In the genomic region with DNA sequence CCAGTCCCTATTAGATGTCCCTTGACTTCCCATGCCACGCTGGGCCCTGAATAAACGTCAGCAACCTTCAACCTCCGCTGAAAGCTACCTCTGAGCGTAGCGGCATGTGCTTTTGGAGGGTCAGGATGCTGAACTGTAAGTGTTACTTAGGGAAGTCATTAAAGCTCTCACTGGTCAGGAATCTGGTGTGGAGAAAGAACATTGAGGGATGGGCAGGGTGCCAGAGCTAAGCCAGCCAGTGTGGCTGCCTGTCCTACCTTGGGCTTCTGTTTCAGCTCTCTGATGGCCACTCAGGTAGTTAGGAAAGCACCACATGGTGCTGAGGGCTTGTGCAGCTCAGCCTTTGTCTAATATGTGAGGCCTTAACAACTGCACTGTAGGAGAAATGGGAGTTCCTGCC, we compare ENCODE assay signal across 11 mouse cellular contexts. TPM values are rescaled to one million over a fixed set of nuclear protein-coding genes. Genes with fewer than 3 reads are reported as not detected.
DNase-seq lines count a peak whose midpoint lies in the region; ATAC-seq and TF ChIP-seq lines count a peak whose summit lies in the region.
"Had no signal": no experiment of that assay in that cellular context is flagged by ENCODE, and none has a peak within 500 bp of the region (broad histone marks: within the 10 kb centered on the region; RNA-seq: fewer than 3 reads in every experiment).

No protein-coding gene starts in this region.

- no peaks in the 10 kb centered on the region for H3K9me3 ChIP-seq in heart, embryonic 14.5 days (ENCODE audit: control insufficient read depth, low read length)
- no peaks in the 10 kb centered on the region for H3K9me3 ChIP-seq in lung, postnatal 0 days (ENCODE audit: low read length)
- H3K9me3 ChIP-seq in hindbrain, embryonic 12.5 days (replicated peaks), result no peaks in the 10 kb centered on the region
- no peaks in the 10 kb centered on the region for H3K9me3 ChIP-seq in neural tube, embryonic 13.5 days

- peak overlapping the region; percentile 97 for H3K9ac ChIP-seq in heart, embryonic 14.5 days (ENCODE audit: low read length)
- no peak overlapping the region for H3K9ac ChIP-seq in lung, postnatal 0 days (replicated peaks; ENCODE audit: low read depth)
- H3K9ac ChIP-seq in hindbrain, embryonic 12.5 days, result no peak overlapping the region; the same call in 1 of the 2 replicates
- 0 out of 2 replicates have a peak overlapping the region, but pooled peaks have one; percentile 53 for H3K9ac ChIP-seq in neural tube, embryonic 13.5 days

- H3K36me3 ChIP-seq in heart, embryonic 14.5 days (ENCODE audit: control insufficient read depth, insufficient read depth, low read length), result peaks cover 31% of the 10 kb centered on the region
- no peaks in the 10 kb centered on the region for H3K36me3 ChIP-seq in lung, postnatal 0 days (ENCODE audit: insufficient read depth, low read length)
- peaks cover 1% of the 10 kb centered on the region; the same call in 1 of the 2 replicates for H3K36me3 ChIP-seq in hindbrain, embryonic 12.5 days
- no peaks in the 10 kb centered on the region for H3K36me3 ChIP-seq in neural tube, embryonic 13.5 days

- TF ChIP-seq CTCF in lung, postnatal 0 days (IDR thresholded peaks at IDR 0.05), result no peak

- H3K4me2 ChIP-seq in heart, embryonic 14.5 days (ENCODE audit: low read length), result peak overlapping the region; percentile 68
- H3K4me2 ChIP-seq in lung, postnatal 0 days (replicated peaks; ENCODE audit: low read depth, low read length), result 0 out of 2 replicates have a peak overlapping the region, but pooled peaks have one; percentile 1
- peak overlapping the region; percentile 68 for H3K4me2 ChIP-seq in hindbrain, embryonic 12.5 days (replicated peaks)
- H3K4me2 ChIP-seq in neural tube, embryonic 13.5 days, result peak overlapping the region; percentile 79

- H3K4me3 ChIP-seq in heart, embryonic 14.5 days (ENCODE audit: control insufficient read depth in 1 of 2, insufficient read depth in 1 of 2, low read depth in 1 of 2, low read length in 2 of 2), result peak overlapping the region; percentile 25 to 90
- H3K4me3 ChIP-seq in lung, postnatal 0 days (ENCODE audit: low read depth, low read length), result no peak overlapping the region
- 0 out of 2 replicates have a peak overlapping the region, but pooled peaks have one; percentile 4 for H3K4me3 ChIP-seq in hindbrain, embryonic 12.5 days
- H3K4me3 ChIP-seq in neural tube, embryonic 13.5 days, result peak overlapping the region; percentile 77

- no peak for TF ChIP-seq EP300 in lung, postnatal 0 days (IDR thresholded peaks at IDR 0.05)

- H3K4me1 ChIP-seq in heart, embryonic 14.5 days (ENCODE audit: control insufficient read depth in 2 of 2, insufficient read depth in 2 of 2, low read length in 2 of 2), result peaks cover 27 to 79% of the 10 kb centered on the region in 2 experiments
- peaks cover 30% of the 10 kb centered on the region for H3K4me1 ChIP-seq in lung, postnatal 0 days (ENCODE audit: insufficient read depth, low read depth, low read length)
- H3K4me1 ChIP-seq in hindbrain, embryonic 12.5 days, result peaks cover 38% of the 10 kb centered on the region
- peaks cover 59% of the 10 kb centered on the region for H3K4me1 ChIP-seq in neural tube, embryonic 13.5 days (replicated peaks)

- 36% methylated on average over 5 of the region's 5 CpGs for WGBS in heart, embryonic 14.5 days
- 44% methylated on average over 5 of the region's 5 CpGs for WGBS in lung, postnatal 0 days
- WGBS in hindbrain, embryonic 12.5 days, result 51% methylated on average over 5 of the region's 5 CpGs
- 32% methylated on average over 5 of the region's 5 CpGs for WGBS in neural tube, embryonic 13.5 days

- ATAC-seq in heart, embryonic 14.5 days (ENCODE audit: insufficient number of reproducible peaks, insufficient read depth, low FRiP score, low read depth), result no peak
- ATAC-seq in lung, postnatal 0 days, result no peak
- ATAC-seq in hindbrain, embryonic 12.5 days (ENCODE audit: low FRiP score), result no peak
- ATAC-seq in neural tube, embryonic 13.5 days (ENCODE audit: low read depth), result no peak

- H3K27ac ChIP-seq in heart, embryonic 14.5 days (replicated peaks in 1 of 2; ENCODE audit: control insufficient read depth in 1 of 2, insufficient read depth in 1 of 2, low read depth in 2 of 2, low read length in 2 of 2), result peak overlapping the region; percentile 56 to 99
- no peak overlapping the region for H3K27ac ChIP-seq in lung, postnatal 0 days (ENCODE audit: low read length)
- H3K27ac ChIP-seq in hindbrain, embryonic 12.5 days, result no peak overlapping the region
- H3K27ac ChIP-seq in neural tube, embryonic 13.5 days (replicated peaks), result no peak overlapping the region

- no peaks in the 10 kb centered on the region for H3K27me3 ChIP-seq in heart, embryonic 14.5 days (ENCODE audit: control insufficient read depth, insufficient read depth, low read length)
- H3K27me3 ChIP-seq in lung, postnatal 0 days (replicated peaks; ENCODE audit: insufficient read depth, low read length), result no peaks in the 10 kb centered on the region
- no peaks in the 10 kb centered on the region for H3K27me3 ChIP-seq in hindbrain, embryonic 12.5 days
- no peaks in the 10 kb centered on the region for H3K27me3 ChIP-seq in neural tube, embryonic 13.5 days
- H3K27me3 ChIP-seq: CH12.LX had no signal

- no peak for DNase-seq in heart, adult 9 months (ENCODE audit: low spot score in 2 of 2)
- DNase-seq in lung, postnatal 0 days (ENCODE audit: low spot score), result peak; percentile 69
- no peak for DNase-seq in lung, postnatal 10 days
- no peak for DNase-seq in left cerebral cortex, adult 11 months (ENCODE audit: low spot score)
- DNase-seq in urinary bladder, postnatal 4 days (ENCODE audit: low spot score in 2 of 2), result no peak
- DNase-seq: heart, postnatal 4 days; thymus, adult 18-20 months had no signal

RNA-seq across cellular contexts. Expression of gene Slc2a1, which starts 2.9 kb away (rescaled TPM):
- 159 and 166 TPM in 2 replicates for polyA plus RNA-seq in heart, embryonic 14.5 days (2014; fragmentation: Nextera tagmentation; extraction: Ambion mirVana)
- 16.7 and 20.4 TPM in 2 replicates for polyA plus RNA-seq in lung, postnatal 0 days (2015; fragmentation: Nextera tagmentation; extraction: Ambion mirVana)
- polyA plus RNA-seq in hindbrain, embryonic 12.5 days (2016; fragmentation: Nextera tagmentation; extraction: Ambion mirVana), result 103 and 112 TPM in 2 replicates
- 90.4 and 107 TPM in 2 replicates for polyA plus RNA-seq in neural tube, embryonic 13.5 days (2015; fragmentation: Nextera tagmentation; extraction: Ambion mirVana)

Comparison
In these comparisons a context has a peak if more than half of its experiments do, and no peak if none do; other contexts are left out.
1. H3K27ac ChIP-seq: peak in heart, embryonic 14.5 days (2 of 2); none in lung, postnatal 0 days (single experiment), hindbrain, embryonic 12.5 days (single experiment) and neural tube, embryonic 13.5 days (single experiment).
2. H3K4me2 ChIP-seq: peak in every context shown above with its lines; median percentile 79 in neural tube, embryonic 13.5 days; 68 in heart, embryonic 14.5 days; 68 in hindbrain, embryonic 12.5 days; 1 in lung, postnatal 0 days.
3. H3K9ac ChIP-seq: peak in heart, embryonic 14.5 days (single experiment) and neural tube, embryonic 13.5 days (single experiment); none in lung, postnatal 0 days (single experiment) and hindbrain, embryonic 12.5 days (single experiment).